Mouse (Mus musculus) fat pad, adult 2 months (tissue): Measurements from ENCODE around the gene Smg6.

Experiments used
- DNase-seq: peaks from one replicate; pipeline ENCODE4 v3.0.0-alpha.2; 2011; ENCODE audit warnings: low read depth, low spot score; ENCODE audit errors: extremely low read depth

The Smg6 gene

DNA sequence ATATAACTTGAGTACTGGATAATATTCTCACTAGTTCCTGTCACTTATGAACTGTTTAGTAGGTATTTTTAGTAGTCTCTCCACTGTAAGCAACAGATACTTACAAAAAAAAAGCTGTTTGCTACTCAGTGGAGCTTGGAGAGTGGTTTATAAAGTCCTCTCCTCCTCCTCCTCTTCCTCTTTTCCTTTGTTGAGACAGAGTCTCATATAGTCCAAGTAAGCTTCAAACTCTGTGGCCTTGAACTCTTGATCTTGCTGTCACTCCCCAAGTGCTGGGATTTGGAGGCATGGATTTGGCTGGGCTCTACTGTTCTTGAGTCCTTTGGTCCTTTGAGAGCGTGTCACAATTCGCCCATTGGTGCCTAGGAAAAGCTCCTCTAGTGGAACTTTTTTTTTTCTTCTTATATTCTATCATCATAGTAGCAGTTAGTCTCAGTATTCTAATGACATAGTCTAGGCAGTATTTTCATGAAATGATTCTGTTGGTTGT, 1.7 kb downstream of the Smg6 start:
- DNase-seq = no peak

DNA sequence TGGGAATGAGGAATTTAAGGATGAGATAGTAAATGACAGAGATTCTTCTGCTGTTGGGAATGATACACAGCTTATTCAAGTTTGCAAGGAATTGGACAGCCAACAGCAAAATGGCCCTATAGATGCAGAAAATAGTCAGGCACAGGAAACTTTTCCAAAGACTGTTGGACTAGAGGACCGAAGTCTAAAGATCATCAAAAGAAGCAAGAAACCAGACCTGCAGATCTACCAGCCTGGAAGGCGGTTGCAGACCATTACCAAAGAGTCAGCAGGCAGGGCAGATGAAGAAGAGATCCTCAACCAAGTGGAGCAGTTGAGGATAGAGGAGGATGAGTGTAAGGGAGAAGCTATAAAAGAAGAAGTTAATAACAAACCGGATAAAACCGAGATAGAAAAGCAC, 3.5 kb downstream of the Smg6 start:
- no peak for DNase-seq

DNA sequence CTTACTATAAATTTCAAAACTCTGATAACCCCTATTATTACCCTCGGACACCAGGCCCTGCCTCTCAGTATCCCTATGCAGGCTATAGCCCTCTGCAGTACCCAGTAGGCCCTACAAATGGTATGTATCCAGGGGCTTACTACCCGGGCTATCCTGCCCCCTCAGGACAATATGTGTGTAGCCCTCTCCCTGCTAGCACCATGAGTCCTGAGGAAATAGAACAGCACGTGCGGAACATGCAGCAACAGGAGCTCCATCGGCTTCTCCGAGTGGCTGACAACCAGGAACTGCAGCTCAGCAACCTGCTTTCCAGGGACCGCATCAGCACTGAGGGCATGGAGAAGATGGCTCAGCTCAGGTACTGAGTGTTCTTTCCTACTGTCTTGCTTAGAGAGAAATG, 4.8 kb downstream of the Smg6 start:
- DNase-seq = no peak

DNA sequence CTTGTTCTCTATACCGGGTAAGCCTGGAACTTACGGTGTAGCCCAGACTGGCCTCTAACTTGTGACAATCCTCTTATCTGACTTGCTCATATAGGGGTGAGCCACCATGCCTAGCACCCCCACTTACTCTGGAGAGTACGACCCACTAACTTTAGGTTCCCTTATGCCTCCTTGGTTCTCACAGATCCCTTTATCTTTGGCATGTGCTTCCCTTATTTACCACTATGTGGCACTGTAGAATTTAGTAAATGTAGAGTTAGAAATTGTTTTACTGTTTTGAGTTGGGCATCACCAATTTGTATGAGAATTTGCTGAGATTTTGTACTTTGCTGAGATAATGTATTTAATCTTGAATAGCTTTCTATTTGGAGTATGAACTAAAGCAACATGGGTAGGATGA, 20.7 kb downstream of the Smg6 start:
- DNase-seq = no peak

DNA sequence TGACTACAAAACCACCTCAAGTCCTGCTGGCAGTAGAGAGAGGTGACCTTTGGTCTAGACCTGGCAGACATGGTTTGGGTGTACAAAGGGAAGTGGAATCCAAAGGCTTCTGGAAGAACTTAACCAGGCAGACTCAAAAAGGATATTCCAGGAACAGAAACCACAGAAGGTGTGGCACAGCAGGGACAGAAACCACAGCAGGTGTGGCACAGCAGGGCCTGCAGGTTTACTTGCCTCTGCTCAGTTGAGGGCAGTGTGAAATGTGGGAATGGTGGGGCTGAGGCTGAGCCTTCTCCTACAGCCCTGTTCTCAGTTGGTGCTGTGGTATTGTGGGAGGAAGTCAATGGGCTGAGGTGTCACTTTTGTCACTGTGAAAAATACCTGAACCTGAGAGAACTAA, 29.3 kb downstream of the Smg6 start:
- no peak for DNase-seq

DNA sequence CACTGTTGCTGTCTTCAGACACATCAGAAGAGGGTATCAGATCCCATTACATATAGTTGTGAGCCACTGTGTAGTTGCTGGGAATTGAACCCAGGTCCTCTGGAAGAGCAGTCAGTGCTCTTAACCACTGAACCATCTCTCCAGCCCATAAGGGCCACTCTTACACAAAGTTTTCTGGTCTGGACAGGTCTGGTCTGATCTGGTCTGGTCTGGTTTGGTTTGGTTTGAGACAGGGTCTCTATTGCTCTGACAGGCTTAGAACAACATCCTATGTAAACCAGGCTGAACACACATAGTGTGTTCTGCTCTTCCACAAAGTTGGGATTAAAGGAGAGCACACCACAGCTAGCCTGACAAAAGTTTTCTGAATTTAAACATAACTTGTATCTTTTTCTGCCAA, 30.4 kb downstream of the Smg6 start:
- no peak for DNase-seq

DNA sequence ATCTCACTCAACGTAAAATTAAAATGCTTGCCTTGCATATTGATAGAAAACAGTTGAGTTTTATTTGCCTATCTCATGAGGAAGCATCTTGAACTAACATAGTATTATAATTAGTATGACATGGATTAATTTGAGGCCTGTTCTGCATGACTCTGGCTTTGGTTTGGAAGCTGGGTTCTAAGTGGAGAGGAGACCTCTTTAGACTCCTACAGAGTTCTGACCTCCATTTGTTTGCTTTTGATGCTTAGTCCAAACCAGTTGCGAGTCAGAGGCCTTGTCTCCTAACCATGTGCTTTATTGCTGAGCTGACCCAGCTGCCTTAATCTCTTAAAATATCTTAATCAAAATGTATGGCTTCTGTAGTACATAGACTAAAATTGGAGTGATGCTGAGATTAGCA, 32.0 kb downstream of the Smg6 start:
- no peak for DNase-seq

DNA sequence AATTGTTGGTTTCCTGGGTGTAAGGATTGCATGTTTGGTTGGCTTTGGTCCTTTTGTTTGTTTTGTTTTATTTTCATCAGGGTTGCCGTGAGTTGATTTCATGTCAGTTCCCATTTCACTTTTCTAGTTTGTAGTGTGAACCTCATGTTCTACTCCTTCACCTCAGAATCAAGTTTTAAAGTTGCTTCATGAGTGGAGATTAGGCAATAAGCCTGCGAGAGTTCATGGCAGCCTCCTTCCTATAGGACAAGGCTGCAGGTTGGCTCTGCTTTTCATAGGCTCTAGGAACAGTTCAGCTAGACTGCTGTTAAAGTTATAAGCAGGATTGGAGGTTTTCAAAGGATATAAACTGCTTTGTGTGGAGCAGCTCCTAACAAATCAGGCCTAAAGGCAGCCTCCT, 33.9 kb downstream of the Smg6 start:
- no peak for DNase-seq

DNA sequence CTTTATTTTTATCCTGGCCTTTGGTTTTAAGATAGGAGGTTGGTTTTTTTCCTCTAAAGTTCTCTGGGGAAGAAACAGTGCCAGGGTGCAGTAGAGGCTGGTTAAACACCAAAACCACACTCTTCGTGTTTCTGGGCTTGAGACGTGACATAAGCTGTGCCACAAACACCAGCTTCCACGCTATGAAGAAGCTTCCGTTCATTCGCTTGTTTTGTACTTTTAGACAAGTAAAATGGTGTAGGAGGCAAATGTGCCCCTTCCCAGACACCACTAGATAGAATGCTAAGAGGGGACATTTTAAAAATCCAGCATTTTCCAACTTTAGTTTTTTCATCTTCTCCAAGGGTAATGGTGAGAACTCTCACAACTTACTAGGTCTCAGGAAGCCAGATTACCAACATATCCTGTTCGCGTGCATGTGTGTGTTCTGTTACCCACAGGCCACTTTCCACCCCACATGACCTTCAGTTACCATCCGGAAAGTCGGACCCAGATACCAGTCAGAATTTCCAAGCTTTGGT, 34.5 kb downstream of the Smg6 start:
- no peak for DNase-seq

DNA sequence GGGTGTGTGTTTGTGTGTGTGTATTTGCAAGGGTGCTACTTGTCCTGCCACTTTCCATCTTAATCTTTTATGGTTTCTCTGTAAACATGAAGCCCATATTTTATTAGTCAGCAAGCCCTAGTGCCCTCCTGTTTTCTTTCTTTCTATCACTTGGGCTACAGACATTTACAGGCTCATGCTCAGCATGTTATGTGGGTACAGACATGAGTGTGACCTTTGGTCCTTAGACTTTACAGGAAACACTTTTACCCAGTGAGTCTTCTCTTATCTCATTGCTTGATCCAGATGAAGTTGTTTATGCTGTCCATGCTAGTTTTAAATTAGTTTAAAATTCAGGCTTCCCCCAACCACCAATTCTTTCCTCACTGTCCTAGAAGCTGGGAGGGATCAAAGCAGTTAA, 36.3 kb downstream of the Smg6 start:
- DNase-seq = no peak

DNA sequence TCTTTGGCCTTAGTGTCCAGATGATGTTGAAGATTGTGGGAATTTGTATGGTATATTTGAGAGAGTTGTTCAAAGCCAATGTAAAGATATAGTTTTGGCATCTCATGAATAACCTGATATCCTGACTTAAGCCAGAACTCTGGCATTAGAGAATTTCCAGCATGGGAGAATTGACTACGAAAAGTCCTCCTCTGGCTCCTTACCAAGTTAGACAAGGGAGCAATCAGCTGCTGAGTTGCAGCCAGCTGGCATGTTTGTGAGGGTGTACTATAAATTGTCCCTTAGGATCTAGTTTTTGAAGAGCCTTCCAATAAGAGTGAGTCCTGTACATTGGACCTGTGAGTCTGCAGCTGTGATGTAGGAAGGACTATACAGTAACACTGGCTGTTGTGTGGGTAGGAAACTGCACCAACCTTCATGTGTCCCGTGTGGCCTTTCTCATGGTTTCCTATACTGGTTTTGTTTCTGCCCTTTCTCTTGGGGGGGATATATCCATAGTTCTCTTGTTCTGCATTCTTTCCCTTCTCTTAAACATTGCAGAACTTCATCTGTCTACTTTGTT, 37.3 kb downstream of the Smg6 start:
- no peak for DNase-seq

DNA sequence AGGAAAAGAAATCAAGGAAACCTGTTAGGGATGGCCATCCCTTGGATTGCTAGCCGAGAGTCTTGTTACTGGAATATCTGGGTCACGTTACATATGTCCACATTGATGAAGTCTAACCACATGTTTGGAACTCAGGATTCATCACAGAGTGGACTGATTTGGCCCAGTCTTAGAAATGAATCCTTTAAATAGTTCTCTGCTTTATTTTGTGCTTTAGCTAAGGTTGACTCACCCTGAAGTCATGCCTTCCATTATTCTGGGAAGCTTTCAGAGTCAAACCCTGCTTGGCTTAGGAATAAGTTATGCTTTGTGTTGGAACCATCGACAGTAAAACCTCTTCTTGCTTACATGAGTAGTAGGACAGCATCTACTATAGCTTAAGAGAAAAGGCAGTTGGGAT, 39.9 kb downstream of the Smg6 start:
- no peak for DNase-seq

DNA sequence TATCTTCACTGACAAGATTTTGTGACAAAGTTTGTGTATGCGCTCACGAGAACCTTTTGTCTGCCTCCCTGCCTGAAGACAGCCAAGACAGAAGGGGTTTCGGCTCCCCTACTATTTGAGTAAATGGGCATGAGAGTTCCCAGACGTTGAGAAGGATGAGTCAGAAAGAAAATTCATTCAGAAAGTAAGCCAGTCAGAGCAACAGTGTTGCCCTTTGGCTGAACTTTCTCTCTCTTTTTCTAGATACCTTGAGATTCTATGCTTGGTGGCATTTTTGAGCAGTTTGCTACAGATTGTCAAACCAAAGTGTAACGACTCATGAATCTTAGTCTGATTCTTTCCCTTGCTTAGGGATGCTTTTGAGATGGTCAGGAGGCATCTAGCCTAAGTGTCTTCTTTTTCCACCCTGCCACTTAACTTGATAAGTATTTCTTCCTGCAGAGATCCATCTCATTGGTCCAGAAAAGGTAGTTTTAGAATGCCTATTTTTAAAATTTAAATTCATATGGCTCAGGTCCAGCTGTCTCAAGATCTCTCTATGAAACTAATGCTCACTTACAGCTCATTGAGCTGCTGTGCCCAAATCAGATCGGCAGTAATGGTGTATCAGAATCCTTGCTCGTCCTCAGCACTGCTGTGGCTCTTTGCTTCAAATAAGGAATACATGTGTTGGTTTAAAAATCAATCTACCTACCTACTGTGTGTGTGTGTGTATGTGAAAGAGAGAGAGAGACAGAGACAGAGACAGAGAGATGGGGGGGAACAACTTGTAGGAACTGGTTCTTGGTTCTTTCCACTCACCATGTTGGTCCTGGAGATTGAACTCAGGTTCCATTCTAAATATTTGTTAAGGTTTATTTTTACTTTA, 47.9 kb downstream of the Smg6 start:
- no peak for DNase-seq

DNA sequence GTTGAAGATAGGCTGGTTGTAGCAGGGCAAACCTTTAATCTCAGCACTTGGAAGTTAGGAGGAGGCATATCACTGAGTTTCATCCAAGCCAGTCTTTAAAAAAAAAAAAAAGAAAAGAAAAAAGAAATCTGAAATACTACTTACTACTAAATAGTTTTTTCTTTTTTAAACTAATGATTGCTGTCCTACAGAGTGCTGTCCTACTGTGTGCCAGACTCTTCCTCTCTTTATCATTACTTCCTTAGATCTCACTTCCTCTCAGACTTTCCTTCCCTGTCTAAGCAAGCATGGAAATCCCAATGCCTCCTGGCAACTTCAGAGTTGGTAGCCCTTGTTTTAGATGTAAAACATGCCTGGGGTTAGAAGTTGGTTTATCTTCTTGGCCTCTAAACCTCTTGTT, 49.0 kb downstream of the Smg6 start:
- DNase-seq = no peak

DNA sequence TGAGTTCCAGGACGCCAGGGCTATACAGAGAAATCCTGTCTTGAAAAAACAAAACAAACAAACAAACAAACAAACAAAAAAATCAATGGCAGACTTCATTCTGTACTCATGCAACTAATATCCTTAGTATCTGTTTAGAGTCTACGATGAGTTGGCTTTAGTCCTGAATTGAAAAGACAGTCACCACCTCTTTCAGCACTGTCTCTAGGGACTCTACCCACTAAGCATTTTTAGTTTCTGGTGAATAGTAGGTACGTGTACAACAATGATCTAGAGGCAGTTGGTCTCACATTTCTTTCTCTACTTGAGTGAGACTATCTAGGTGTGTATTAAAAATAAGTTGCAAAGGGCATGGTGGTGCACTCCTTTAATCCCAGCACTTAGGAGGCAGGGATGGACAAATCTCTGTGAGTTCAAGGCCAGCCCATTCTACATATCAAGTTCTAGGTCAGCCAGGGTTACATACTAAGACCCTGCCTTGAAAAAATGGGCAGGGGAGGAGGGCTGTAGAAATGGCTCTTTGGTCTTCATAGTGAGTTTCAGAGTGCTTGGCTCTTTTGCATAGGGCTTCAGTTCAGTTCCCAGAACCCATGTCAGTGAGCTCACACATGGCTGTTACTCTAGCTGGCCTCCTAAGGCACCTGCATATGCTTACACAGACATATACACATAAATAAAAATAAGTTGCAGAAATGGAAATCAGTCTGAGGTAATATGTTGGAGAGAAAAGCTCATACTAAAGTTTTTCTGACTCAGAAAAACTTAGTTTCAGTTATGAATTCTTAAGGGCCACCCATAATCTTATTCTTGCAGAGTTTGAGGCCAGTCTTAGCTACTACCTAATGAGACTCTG, 51.4 kb downstream of the Smg6 start:
- no peak for DNase-seq

DNA sequence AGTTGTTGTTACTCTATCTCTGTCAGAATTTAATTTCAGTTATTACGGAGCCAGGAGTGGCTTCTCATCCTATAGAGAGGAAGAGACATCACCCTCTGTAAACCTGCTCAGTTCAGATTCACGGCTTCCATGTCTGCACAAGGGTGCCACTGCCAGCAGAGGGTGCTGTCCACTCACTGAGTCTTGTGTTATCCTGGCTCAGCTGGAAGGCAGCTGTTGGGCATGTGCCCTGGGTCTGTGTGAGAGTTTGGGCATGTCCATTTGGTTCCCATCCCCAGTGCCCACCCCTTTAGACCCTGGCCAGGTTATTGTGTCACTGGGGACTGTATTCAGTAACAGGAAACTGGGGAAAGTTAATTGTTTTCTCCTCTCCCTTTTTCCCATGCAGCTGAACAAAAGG, 55.8 kb downstream of the Smg6 start:
- DNase-seq = no peak

DNA sequence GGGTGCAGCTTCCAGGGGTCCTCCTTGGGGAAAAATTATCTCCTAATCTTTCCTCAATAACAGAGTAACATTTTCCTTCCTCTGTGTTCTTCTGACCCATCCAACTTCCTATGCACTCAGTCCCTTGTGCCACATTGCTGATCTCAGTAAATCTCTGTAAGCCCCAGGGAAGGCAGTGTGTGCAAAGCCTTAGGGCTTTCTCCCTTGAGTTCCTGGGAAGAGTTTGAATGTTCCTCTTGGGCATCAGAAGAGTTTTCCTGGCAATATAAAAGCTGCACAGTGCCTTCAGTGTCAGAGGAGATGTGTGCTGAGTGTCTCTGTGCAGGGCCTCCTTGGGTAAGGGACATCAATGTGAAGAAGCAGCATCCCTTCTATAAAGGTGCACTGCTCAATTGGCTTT, 56.6 kb downstream of the Smg6 start:
- DNase-seq = no peak

DNA sequence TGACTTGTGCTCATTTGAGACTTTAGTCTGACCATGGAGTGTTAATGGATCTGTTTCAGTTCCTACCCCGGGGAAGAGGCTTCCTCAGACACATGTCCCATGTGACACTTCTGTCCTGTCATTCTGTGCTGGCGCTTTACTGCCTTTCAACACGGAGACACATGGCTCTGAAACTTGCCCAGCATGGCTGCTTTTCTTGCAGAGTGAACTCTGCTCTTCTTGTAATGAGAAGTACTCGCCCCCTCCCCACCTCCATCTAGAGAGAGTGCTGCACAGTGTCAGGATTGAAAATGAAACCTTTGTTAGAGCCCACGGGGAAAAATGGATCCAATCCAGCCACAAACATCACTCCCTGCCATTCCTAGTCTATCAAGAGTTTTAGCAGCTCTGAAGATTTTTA, 62.5 kb downstream of the Smg6 start:
- no peak for DNase-seq

DNA sequence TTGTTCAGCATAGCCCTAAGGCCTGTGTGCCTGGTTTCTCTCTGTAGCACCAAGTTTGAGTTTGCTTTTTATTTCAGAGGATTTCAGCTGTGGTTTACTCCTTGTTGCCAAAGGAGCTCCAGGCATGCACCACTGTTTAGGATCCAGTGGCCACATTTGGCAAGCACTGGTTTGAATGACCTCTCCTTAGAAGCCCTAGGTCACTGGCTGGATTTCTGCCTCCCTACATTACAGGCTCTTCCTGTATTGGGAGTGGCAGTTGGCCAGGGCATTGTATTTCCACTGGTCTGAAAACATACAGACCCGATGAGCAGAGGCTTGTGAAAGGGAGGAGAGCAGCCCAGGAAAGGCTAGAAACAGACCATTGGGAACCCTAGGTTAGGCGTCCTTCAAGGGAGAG, 63.4 kb downstream of the Smg6 start:
- DNase-seq = peak; percentile 45

DNA sequence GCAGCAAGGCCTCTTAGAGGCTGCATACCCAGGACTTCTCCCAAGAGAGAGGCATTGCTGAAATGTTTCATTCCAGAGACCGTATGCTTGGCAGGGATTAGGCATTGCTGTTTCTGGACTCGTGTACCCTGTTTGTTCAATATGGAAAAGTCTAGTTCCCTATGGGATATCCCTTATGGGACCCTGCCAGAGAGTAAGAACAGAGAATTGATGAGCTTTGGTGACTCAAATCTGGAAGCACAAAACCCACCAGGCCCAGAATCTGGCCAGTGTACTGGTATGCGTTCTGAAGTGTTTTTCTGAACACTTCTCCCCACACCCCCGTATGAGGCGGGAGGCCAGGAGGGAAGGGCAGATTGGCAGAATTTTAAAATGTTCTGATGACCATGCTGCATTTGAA, 64.9 kb downstream of the Smg6 start:
- DNase-seq = no peak

DNA sequence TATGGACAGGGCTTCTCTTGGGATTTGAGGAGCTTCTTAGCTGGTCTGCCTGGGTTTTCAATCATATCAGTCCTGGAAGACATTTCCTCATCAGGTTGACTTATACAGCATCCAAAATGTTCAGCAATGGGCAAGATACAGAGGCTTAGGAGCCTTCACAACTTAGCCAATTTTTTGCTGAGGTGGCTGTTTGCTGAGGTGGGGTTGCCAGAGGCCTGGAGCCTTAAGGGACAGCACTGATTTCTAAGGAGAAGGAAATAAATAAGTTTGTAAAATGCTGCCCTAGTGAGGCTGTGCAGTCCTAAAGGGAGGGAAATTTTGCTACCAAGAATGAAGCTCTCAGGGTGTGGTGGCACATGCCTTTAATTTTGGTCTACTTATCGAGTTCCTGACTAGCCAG, 65.7 kb downstream of the Smg6 start:
- no peak for DNase-seq
